Mouse (Mus musculus) megakaryocyte-erythroid progenitor cell, adult 5 weeks (primary cell): ENCODE measurements around the gene Ncoa5. TPM values are rescaled to one million over a fixed set of nuclear protein-coding genes. Genes with fewer than 3 reads are reported as not detected.

ENCODE experiments used
- polyA plus RNA-seq: library from polyadenylated mRNA; stranded (reverse); fragments of >175 nt; gene quantifications from 2 replicates; pipeline ENCODE4 v1.2.3, GENCODE M21; 2012

Gene Ncoa5
- polyA plus RNA-seq, result 33.9 and 36.3 TPM in 2 replicates

GRCm38 (mm10) chr2:165034131-165035057, at the start of gene Ncoa5:
TSS of gene Ncoa5 (minus strand) at chr2:165034867.

GRCm38 (mm10) chr2:165054888-165055852, 20.5 kb upstream of the Ncoa5 start, which contains the start of gene Cd40:
TSS of gene Cd40 (plus strand) at chr2:165055627.

DNA sequence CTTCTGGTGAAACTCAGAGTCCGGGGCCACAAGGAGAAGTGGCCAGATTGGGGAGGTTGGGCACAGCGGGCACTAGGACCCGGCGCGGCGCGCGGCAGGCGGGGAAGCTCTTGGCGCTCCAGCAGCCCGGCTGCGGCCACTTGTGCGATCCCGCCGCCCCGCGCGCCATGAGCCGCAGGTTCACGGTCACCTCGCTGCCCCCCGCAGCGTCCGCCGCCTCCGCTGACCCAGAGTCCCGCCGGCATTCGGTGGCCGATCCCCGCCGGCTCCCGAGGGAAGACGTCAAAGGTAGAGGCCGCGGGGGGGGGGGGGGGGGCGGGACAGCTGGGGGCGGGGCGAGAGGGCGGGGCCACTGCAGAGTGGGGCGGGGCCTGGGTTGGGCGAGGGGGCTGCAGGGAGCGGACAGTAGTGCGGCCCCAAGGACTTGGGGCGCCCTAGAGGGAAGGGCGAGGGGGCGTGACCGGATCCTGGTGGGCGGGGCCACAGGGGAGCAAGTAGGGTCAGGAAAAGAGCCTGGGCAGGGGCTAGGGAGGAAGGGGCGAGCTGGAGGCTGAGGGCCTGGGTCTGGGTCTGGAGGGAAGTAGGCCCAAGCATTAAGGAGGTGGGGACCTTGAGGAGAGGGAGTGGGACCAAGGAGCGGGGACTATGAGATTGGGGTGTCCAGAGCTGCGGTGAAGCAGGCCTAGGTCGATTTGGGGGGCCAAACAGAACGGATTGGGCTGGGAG, 73.8 kb downstream of the Ncoa5 start, which contains the start of gene Slc12a5:
TSS of gene Slc12a5 (plus strand) at position 87 of the 726 bp plus-strand sequence.

Other genes starting within 250 kb of the Ncoa5 start
- gene Snx21, start 249.0 kb downstream of the Ncoa5 start, polyA plus RNA-seq, result 5.4 and 5.6 TPM in 2 replicates
- gene Acot8, start 230.0 kb downstream of the Ncoa5 start, polyA plus RNA-seq, result 62.8 and 69.5 TPM in 2 replicates
- gene Zswim3, start 229.8 kb downstream of the Ncoa5 start, polyA plus RNA-seq, result 0.36 and 0.44 TPM in 2 replicates
- 20.6 and 27.7 TPM in 2 replicates for gene Zswim1, start 212.2 kb downstream of the Ncoa5 start, polyA plus RNA-seq
- gene Spata25, start 206.3 kb downstream of the Ncoa5 start, polyA plus RNA-seq, result 0.21 and 0.23 TPM in 2 replicates
- 364 and 538 TPM in 2 replicates for gene Ctsa, start 202.0 kb downstream of the Ncoa5 start, polyA plus RNA-seq
- 3.5 and 4.1 TPM in 2 replicates for gene Neurl2, start 201.4 kb downstream of the Ncoa5 start, polyA plus RNA-seq
- 0.16 and 0.51 TPM in 2 replicates for gene Pltp, start 177.2 kb downstream of the Ncoa5 start, polyA plus RNA-seq
- 144 and 161 TPM in 2 replicates for gene Pcif1, start 155.6 kb downstream of the Ncoa5 start, polyA plus RNA-seq
- 51.0 and 59.7 TPM in 2 replicates for gene Zfp335, start 123.1 kb downstream of the Ncoa5 start, polyA plus RNA-seq
- gene Mmp9, start 94.1 kb downstream of the Ncoa5 start, polyA plus RNA-seq, result 6.3 and 27.6 TPM in 2 replicates
- 0.61 and 1.1 TPM in 2 replicates for gene Slc12a5, start 74.1 kb downstream of the Ncoa5 start, polyA plus RNA-seq
- gene Cd40, start 20.8 kb upstream of the Ncoa5 start, polyA plus RNA-seq, result 0.12 and 0.43 TPM in 2 replicates
- not detected in 2 replicates for gene 1700025C18Rik, start 55.9 kb upstream of the Ncoa5 start, polyA plus RNA-seq
- gene Cdh22, start 200.0 kb upstream of the Ncoa5 start, polyA plus RNA-seq, result 0.02 and 0.03 TPM in 2 replicates